Mouse (Mus musculus) embryo, embryonic 10 days (tissue): ENCODE results near the gene Fam83d.
"Not testable (repeated sequence)": the region's sequence is repeated elsewhere in the genome, so short reads cannot be mapped to it uniquely, and the experiment has no call there.

ENCODE experiments used
- DNase-seq: peaks from one replicate; pipeline ENCODE4 v3.0.0-alpha.2; 2015; ENCODE audit warnings: low spot score

Gene Fam83d

GRCm38 (mm10) chr2:158767742-158768339 is at the start of gene Fam83d:
Fam83d (plus strand) TSS chr2:158768093.
- DNase-seq: peak; percentile 98

- no peak for DNase-seq
These were observed 48.9 kb upstream of the Fam83d start for GRCm38 (mm10) chr2:158718816-158719549.

GRCm38 (mm10) chr2:158720715-158721370 is 47.0 kb upstream of the Fam83d start:
- DNase-seq: no peak

GRCm38 (mm10) chr2:158721481-158721880 is 46.4 kb upstream of the Fam83d start:
- no peak for DNase-seq

- DNase-seq: no peak
These were observed 45.8 kb upstream of the Fam83d start for GRCm38 (mm10) chr2:158722135-158722534.

- DNase-seq: no peak
These were observed 44.8 kb upstream of the Fam83d start for GRCm38 (mm10) chr2:158722991-158723551.

GRCm38 (mm10) chr2:158723806-158724205 is 44.1 kb upstream of the Fam83d start:
- no peak for DNase-seq

GRCm38 (mm10) chr2:158726252-158726651 is 41.6 kb upstream of the Fam83d start:
- no peak for DNase-seq

- peak; percentile 34 for DNase-seq
These were observed 39.7 kb upstream of the Fam83d start for GRCm38 (mm10) chr2:158728061-158728815.

GRCm38 (mm10) chr2:158730896-158731295 is 37.0 kb upstream of the Fam83d start:
- DNase-seq: no peak

GRCm38 (mm10) chr2:158732521-158732920 is 35.4 kb upstream of the Fam83d start:
- DNase-seq: no peak

GRCm38 (mm10) chr2:158733136-158733535 is 34.8 kb upstream of the Fam83d start:
- no peak for DNase-seq

- no peak for DNase-seq
These were observed 34.0 kb upstream of the Fam83d start for GRCm38 (mm10) chr2:158733914-158734313.

GRCm38 (mm10) chr2:158734500-158735152 is 33.3 kb upstream of the Fam83d start:
- no peak for DNase-seq

GRCm38 (mm10) chr2:158735340-158735739 is 32.6 kb upstream of the Fam83d start:
- no peak for DNase-seq

- not testable (repeated sequence) for DNase-seq
These were observed 31.6 kb upstream of the Fam83d start for GRCm38 (mm10) chr2:158736247-158736646.

- DNase-seq: no peak
These were observed 29.3 kb upstream of the Fam83d start for GRCm38 (mm10) chr2:158738591-158738990.

- no peak for DNase-seq
These were observed 28.8 kb upstream of the Fam83d start for GRCm38 (mm10) chr2:158739113-158739512.

- no peak for DNase-seq
These were observed 26.8 kb upstream of the Fam83d start for GRCm38 (mm10) chr2:158741011-158741501.

- DNase-seq: no peak
These were observed 25.5 kb upstream of the Fam83d start for GRCm38 (mm10) chr2:158742431-158742830.

- no peak for DNase-seq
These were observed 24.3 kb upstream of the Fam83d start for GRCm38 (mm10) chr2:158743518-158744141.
